Mouse (Mus musculus) gastrocnemius, postnatal 10 days (tissue): ENCODE measurements around the gene Gpr182. TPM values are rescaled to one million over a fixed set of nuclear protein-coding genes. Genes with fewer than 3 reads are reported as not detected.

Source experiments
- DNase-seq: peaks from one replicate; pipeline ENCODE4 v3.0.0; 2021; ENCODE audit warnings: mixed read lengths
- total RNA-seq, 2 experiments: library from RNA; stranded (reverse); gene quantifications; 2 replicates each; pipeline ENCODE4 v1.2.3; 2021

The Gpr182 gene
- total RNA-seq, 2 experiments from 2014 or later, result 0.38 to 0.47 TPM

DNA sequence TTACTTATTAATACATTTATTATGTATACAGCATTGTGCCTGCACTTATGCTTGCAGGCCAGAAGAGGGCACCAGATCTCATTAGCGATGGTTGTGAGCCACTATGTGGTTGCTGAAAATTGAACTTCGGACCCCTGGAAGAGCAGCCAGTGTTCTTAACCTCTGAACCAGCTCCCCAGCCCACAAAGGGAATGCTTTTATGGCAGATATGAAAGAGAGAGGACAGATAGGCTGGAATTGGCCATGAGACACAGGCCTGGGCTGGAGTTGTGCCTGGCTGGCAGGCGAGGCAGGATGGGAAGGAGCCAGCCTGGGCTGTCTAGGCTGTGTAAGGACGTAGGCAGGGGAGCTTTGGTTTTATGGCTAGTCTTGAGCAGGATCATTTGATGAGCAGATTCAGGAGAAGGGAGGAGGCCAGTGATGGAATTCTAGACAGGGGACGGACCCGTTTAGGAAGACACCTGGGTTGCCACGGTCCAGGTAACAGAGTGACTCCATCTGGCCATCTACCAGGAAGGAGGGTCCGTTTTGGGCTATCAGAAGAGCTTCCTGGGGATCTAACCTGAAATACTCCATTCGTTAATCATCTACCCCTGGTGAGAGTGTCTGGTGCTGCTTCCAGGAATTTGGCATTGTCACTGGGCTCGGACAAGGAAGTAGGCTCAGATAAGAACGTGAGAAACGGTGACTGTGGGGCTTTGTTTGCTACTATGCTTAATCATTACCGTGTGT is 13.2 kb downstream of the Gpr182 start:
- no peak for DNase-seq

- no peak for DNase-seq
These were observed 14.0 kb downstream of the Gpr182 start for GRCm38 (mm10) chr10:127737552-127737951.

- DNase-seq, result no peak
These were observed 14.6 kb downstream of the Gpr182 start for GRCm38 (mm10) chr10:127736916-127737315.

DNA sequence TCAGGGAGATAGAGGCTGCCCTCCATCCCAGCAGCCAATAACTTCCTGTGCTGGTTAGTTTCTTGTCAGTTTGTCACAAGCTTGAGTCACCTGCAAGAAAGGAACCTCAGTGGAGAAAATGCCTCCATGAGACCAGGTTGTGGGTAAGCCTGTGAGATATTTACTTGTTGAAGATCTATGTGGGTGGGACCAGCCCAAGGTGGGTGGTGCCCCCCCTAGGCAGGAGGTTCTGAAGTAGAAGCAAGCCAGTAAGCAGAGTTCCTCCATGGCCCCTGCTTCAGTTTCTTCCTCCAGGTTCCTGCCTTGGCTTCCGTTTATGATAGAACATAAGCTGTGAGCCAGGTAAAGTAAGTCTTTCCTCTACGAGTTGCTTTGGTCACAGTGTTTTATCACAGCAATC is 15.3 kb downstream of the Gpr182 start:
- DNase-seq, result no peak

DNA sequence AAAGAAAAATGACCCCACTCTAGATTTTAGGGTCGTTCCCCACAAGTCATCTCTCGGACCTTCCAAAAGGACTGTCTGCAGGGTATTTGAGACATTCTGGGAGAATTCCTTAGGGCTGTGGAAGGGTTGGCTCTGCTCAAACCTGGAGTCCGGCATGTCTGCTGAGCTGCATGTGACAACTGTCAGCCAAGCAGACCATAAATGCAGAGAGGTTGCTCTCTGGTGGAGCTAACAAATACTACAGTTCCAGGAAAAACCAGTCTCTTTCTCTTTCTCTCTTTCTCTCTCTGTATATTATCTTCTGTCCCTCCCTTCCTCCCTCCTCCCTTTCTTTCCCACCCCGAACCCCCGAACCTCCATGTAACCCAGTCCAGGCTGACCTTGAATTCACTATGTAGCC is 17.1 kb downstream of the Gpr182 start:
- no peak for DNase-seq

- no peak for DNase-seq
These were observed 20.1 kb downstream of the Gpr182 start for GRCm38 (mm10) chr10:127731397-127731796.

GRCm38 (mm10) chr10:127730933-127731310 is 20.6 kb downstream of the Gpr182 start:
- DNase-seq, result no peak

DNA sequence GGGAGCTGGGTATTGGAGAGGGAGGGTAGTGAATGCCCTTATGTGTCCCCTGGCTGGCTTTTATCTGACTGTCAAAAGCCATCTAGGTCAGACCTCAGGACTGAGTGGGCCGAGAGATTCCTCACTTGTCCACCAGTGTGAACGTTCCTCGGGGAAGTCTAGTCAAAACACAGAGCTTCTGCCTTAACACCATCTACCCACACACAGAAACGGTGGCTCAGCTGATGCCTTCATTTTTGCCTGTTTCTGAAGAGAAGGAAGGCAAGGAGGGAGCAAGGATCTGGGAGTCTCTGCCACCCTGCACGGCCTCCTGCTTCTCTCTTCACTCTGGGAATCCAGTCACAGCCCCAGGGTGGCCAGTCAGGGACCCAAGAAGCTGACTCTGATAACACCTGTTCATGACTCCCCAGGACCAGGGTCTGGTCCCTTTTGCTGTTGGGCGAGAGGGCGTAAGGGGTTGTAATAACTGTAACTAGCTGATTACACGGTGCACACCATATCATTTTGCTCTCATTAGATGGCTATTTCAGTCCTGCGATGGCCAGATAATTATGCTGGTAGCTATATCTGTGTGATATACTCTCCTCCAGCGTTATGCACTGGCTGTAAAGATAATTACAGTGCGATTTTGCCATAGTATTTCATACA is 21.1 kb downstream of the Gpr182 start:
- DNase-seq, result no peak

GRCm38 (mm10) chr10:127728437-127728836 is 23.1 kb downstream of the Gpr182 start:
- DNase-seq, result no peak

- no peak for DNase-seq
These were observed 26.4 kb downstream of the Gpr182 start for GRCm38 (mm10) chr10:127725136-127725535.

- DNase-seq, result no peak
These were observed 27.4 kb downstream of the Gpr182 start, which contains the start of gene Tac2 for GRCm38 (mm10) chr10:127724178-127724577. Gene Tac2, plus strand, starts transcription at chr10:127724478.

GRCm38 (mm10) chr10:127721671-127722418 is 29.7 kb downstream of the Gpr182 start:
- no peak for DNase-seq

GRCm38 (mm10) chr10:127712736-127713135 is 38.8 kb downstream of the Gpr182 start:
- DNase-seq, result no peak

DNA sequence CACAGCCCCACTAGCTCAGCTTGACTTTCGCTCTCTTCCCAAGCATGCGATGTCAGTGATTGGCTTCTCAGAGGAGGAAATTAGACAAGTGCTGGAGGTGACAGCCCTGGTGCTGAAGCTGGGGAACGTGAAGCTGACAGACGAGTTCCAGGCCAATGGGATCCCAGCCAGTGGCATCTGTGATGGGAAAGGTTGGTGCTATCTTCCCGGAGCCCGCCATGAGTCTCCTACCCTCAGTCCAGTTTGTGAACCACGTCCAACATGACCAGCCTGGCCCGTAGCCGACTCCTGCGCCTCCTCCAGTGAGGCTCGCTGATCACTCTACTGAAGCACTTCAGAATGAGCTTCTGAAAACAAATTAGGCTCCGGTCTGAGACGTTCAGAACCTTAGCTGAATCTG is 41.2 kb downstream of the Gpr182 start:
- no peak for DNase-seq

DNA sequence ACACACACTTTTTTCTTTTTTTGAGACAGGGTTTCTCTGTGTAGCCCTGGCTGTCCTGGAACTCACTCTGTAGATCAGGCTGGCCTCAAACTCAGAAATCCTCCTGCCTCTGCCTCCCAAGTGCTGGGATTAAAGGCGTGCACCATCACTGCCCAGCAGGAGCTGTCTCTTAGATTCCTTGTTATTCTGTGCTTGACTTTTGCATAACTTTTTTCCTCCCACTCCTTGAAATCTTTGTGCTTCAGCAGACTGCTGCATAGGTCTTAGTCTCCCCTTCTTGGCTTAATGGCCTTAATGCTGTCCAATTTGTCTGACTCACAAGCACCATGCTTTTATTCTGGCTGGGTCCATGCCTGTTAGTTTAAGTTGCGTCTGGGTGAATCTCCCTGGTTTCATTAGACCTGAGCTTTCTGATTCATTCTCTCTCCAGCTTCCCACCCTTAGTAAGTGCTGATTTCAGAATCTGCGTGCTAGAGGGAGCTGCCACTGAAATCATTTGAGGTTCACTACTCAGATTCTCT is 42.6 kb downstream of the Gpr182 start:
- no peak for DNase-seq

DNA sequence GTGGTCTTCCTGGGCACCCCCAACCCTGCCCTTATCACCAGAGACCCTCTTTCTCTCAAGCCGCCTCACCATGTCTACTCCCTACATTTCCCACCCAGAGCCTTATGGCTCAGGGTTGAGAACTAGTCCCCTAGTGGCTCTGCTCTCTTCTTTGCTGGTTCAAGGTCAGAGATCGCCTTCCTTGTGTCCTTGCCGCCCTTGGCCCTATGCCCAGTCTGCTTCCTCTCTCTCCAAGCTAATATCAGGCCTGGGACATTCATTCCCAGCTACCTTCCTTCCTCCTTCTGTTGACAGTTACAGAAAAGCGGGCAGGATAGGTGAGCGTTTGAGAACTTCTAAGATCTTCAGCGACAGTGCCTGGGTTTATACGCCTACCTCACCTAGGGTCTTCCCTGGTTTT is 43.8 kb downstream of the Gpr182 start:
- DNase-seq, result no peak

- no peak for DNase-seq
These were observed 45.7 kb downstream of the Gpr182 start for GRCm38 (mm10) chr10:127705783-127706182.

GRCm38 (mm10) chr10:127704766-127705220 is 46.7 kb downstream of the Gpr182 start, which contains the start of gene Myo1a:
Gene Myo1a, plus strand, starts transcription at chr10:127705170.
- DNase-seq, result no peak

DNA sequence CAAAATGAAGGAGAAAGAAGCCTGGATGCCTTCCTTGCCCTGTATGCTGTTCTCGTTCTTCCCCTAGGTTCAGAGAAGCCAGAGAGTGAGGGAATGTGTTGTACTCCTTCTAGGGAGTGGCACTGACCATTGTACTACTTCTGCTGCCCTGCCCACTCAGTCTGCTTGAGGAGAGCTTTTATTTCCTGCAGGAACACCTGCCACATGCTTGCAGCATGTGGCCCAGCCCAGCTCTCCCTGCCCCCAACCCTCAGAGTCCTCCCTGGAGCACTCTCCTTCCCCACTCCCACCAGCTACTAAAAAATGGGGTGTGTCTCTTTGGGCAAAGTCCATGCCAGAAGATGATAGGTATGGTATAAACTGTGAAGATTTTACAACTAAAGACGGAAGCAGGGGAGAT is 47.2 kb downstream of the Gpr182 start:
- DNase-seq, result no peak

- DNase-seq, result no peak
These were observed 48.2 kb downstream of the Gpr182 start for GRCm38 (mm10) chr10:127703299-127703698.

GRCm38 (mm10) chr10:127698966-127699365 is 52.6 kb downstream of the Gpr182 start:
- no peak for DNase-seq
